Mouse (Mus musculus) heart, embryonic 11.5 days (tissue): ENCODE measurements around the gene Mrap. TPM values are rescaled to one million over a fixed set of nuclear protein-coding genes. Genes with fewer than 3 reads are reported as not detected.

Experiments
- ATAC-seq: fragments of 200-750 bp; cut with Nextera tagmentation; replicated peaks from 2 replicates; pipeline ENCODE4 v1.8.0; 2017; ENCODE audit warnings: moderate library complexity; ENCODE audit not compliant: insufficient number of reproducible peaks, low FRiP score, low TSS enrichment
- H3K27ac ChIP-seq: fragments of 300-500 bp; sonication (generic); 2 replicates; pipeline ENCODE4 v1.5.1; 2014; ENCODE audit warnings: mild to moderate bottlenecking, low read depth, low read length
- H3K27me3 ChIP-seq: fragments of 300-500 bp; sonication (generic); 2 replicates; pipeline ENCODE4 v1.6.1; 2014; ENCODE audit warnings: mild to moderate bottlenecking, low read length, mixed read lengths; ENCODE audit not compliant: control insufficient read depth, insufficient read depth
- H3K36me3 ChIP-seq: fragments of 300-500 bp; sonication (generic); 2 replicates; pipeline ENCODE4 v1.6.1; 2014; ENCODE audit warnings: mild to moderate bottlenecking, low read length, moderate library complexity, mixed read lengths; ENCODE audit not compliant: control insufficient read depth, insufficient read depth
- H3K4me1 ChIP-seq: fragments of 300-500 bp; sonication (generic); 2 replicates; pipeline ENCODE4 v1.6.1; 2014; ENCODE audit warnings: low read length; ENCODE audit not compliant: control insufficient read depth, insufficient read depth
- H3K4me2 ChIP-seq: fragments of 300-500 bp; sonication (generic); 2 replicates; pipeline ENCODE4 v1.6.1; 2014; ENCODE audit warnings: mild to moderate bottlenecking, moderate library complexity
- H3K4me3 ChIP-seq: fragments of 300-500 bp; sonication (generic); 2 replicates; pipeline ENCODE4 v1.5.1; 2014; ENCODE audit warnings: low read depth, low read length
- H3K9ac ChIP-seq: fragments of 300-500 bp; sonication (generic); 2 replicates; pipeline ENCODE4 v1.6.1; 2014; ENCODE audit warnings: mild to moderate bottlenecking, low read depth, low read length, moderate library complexity
- H3K9me3 ChIP-seq: fragments of 300-500 bp; sonication (generic); replicated peaks from 2 replicates; pipeline ENCODE4 v1.6.1; 2016; ENCODE audit warnings: low read length; ENCODE audit not compliant: control insufficient read depth
- WGBS: fragments of 180-500 bp; shearing (Covaris S2); extraction: QIAGEN DNeasy Blood & Tissue Kit; methylation state at CpG from one replicate; pipeline ENCODE4 v1.1.7; 2014; ENCODE audit not compliant: insufficient replicate concordance; 5-methylcytosine and 5-hydroxymethylcytosine counted together
- polyA plus RNA-seq: library from polyadenylated mRNA; unstranded; fragments of >200 nt; fragmentation: Nextera tagmentation; extraction: Ambion mirVana; gene quantifications from 2 replicates; pipeline ENCODE4 v1.2.1, GENCODE M21; 2014

The Mrap gene
- polyA plus RNA-seq, 1 experiment from 2014 or later = 36.3 TPM

GRCm38 (mm10) chr16:90792066-90792465, 54.1 kb downstream of the Mrap start:
- Histone ChIP-seq H3K27me3 (no peaks in the 10 kb centered on the region), H3K4me2 (no peak overlapping the region), H3K4me3 (no peak overlapping the region), H3K27ac (no peak overlapping the region), H3K4me1 (0 out of 2 replicates have a peak, but pooled peaks cover 3% of the 10 kb centered on the region), H3K9me3 (no peaks in the 10 kb centered on the region), H3K9ac (no peak overlapping the region), H3K36me3 (peaks cover 26% of the 10 kb centered on the region)
- ATAC-seq = no peak
- WGBS = 75% methylated on average over 5 of the region's 5 CpGs

- Histone ChIP-seq H3K4me1 (0 out of 2 replicates have a peak, but pooled peaks cover 3% of the 10 kb centered on the region), H3K27me3 (no peaks in the 10 kb centered on the region), H3K9me3 (no peaks in the 10 kb centered on the region), H3K27ac (no peak overlapping the region), H3K9ac (no peak overlapping the region), H3K36me3 (peaks cover 23% of the 10 kb centered on the region), H3K4me3 (no peak overlapping the region), H3K4me2 (no peak overlapping the region)
- ATAC-seq = no peak
- WGBS = 87% methylated on average over 3 of the region's 3 CpGs
Observed at GRCm38 (mm10) chr16:90792500-90792899, 54.5 kb downstream of the Mrap start.

- peaks cover 14% of the 10 kb centered on the region; the same call in 1 of the 2 replicates for H3K36me3 ChIP-seq
- no peaks in the 10 kb centered on the region for H3K27me3 ChIP-seq
- H3K4me3 ChIP-seq = no peak overlapping the region
- H3K4me1 ChIP-seq = 0 out of 2 replicates have a peak, but pooled peaks cover 6% of the 10 kb centered on the region
- H3K9me3 ChIP-seq = no peaks in the 10 kb centered on the region
- H3K4me2 ChIP-seq = no peak overlapping the region
- H3K9ac ChIP-seq = no peak overlapping the region
- no peak overlapping the region for H3K27ac ChIP-seq
- ATAC-seq = no peak
Observed at GRCm38 (mm10) chr16:90794708-90795107, 56.7 kb downstream of the Mrap start.

GRCm38 (mm10) chr16:90798446-90798845, 60.4 kb downstream of the Mrap start:
- peaks cover 2% of the 10 kb centered on the region; the same call in 1 of the 2 replicates for H3K36me3 ChIP-seq
- no peak for ATAC-seq
- H3K4me2 ChIP-seq = no peak overlapping the region
- peaks cover 9% of the 10 kb centered on the region; the same call in 1 of the 2 replicates for H3K4me1 ChIP-seq
- no peak overlapping the region for H3K9ac ChIP-seq
- H3K27me3 ChIP-seq = no peaks in the 10 kb centered on the region
- H3K27ac ChIP-seq = no peak overlapping the region
- WGBS = 77% methylated on average over 8 of the region's 8 CpGs
- H3K9me3 ChIP-seq = no peaks in the 10 kb centered on the region
- H3K4me3 ChIP-seq = no peak overlapping the region

GRCm38 (mm10) chr16:90798848-90799247, 60.8 kb downstream of the Mrap start:
- 77% methylated on average over 5 of the region's 5 CpGs for WGBS
- H3K9me3 ChIP-seq = no peaks in the 10 kb centered on the region
- no peak overlapping the region for H3K4me2 ChIP-seq
- no peak for ATAC-seq
- no peak overlapping the region for H3K4me3 ChIP-seq
- H3K27ac ChIP-seq = no peak overlapping the region
- peaks cover 9% of the 10 kb centered on the region; the same call in 1 of the 2 replicates for H3K4me1 ChIP-seq
- no peaks in the 10 kb centered on the region for H3K27me3 ChIP-seq
- peaks cover 2% of the 10 kb centered on the region; the same call in 1 of the 2 replicates for H3K36me3 ChIP-seq
- H3K9ac ChIP-seq = no peak overlapping the region

Other genes with a start within 250 kb of the Mrap start
- 45.6 and 46.2 TPM in 2 replicates for gene Mis18a, start 10.8 kb upstream of the Mrap start, polyA plus RNA-seq
- 7.0 and 9.9 TPM in 2 replicates for gene Urb1, start 72.2 kb downstream of the Mrap start, polyA plus RNA-seq
- 1.3 and 1.9 TPM in 2 replicates for gene Eva1c, start 88.5 kb downstream of the Mrap start, polyA plus RNA-seq
- 47.0 and 51.7 TPM in 2 replicates for gene Cfap298, start 196.9 kb downstream of the Mrap start, polyA plus RNA-seq